Mouse (Mus musculus): ENCODE results near the gene Pitpnm2.
"Not testable (repeated sequence)": the region's sequence is repeated elsewhere in the genome, so short reads cannot be mapped to it uniquely, and the experiment has no call there.

The Pitpnm2 gene

GRCm38 (mm10) chr5:124221037-124221735 lies 28.4 kb downstream of the Pitpnm2 start:
- peak; percentile 54 for DNase-seq (ENCODE audit: low spot score)

- DNase-seq (ENCODE audit: low spot score): no peak
These were observed 29.0 kb downstream of the Pitpnm2 start for GRCm38 (mm10) chr5:124220551-124220950.

- DNase-seq (ENCODE audit: low spot score): no peak
These were observed 30.1 kb downstream of the Pitpnm2 start for GRCm38 (mm10) chr5:124219431-124219830.

- no peak for DNase-seq (ENCODE audit: low spot score)
These were observed 30.6 kb downstream of the Pitpnm2 start for GRCm38 (mm10) chr5:124218986-124219385.

- no peak for DNase-seq (ENCODE audit: low spot score)
These were observed 31.9 kb downstream of the Pitpnm2 start for GRCm38 (mm10) chr5:124217566-124218249.

- not testable (repeated sequence) for DNase-seq (ENCODE audit: low spot score)
These were observed 32.5 kb downstream of the Pitpnm2 start for GRCm38 (mm10) chr5:124217092-124217491.

GRCm38 (mm10) chr5:124216403-124216802 lies 33.2 kb downstream of the Pitpnm2 start:
- no peak for DNase-seq (ENCODE audit: low spot score)

- no peak for DNase-seq (ENCODE audit: low spot score)
These were observed 33.9 kb downstream of the Pitpnm2 start for GRCm38 (mm10) chr5:124215647-124216046.

GRCm38 (mm10) chr5:124214516-124215145 lies 34.9 kb downstream of the Pitpnm2 start:
- DNase-seq (ENCODE audit: low spot score): no peak

- DNase-seq (ENCODE audit: low spot score): no peak
These were observed 35.7 kb downstream of the Pitpnm2 start for GRCm38 (mm10) chr5:124213588-124214469.

GRCm38 (mm10) chr5:124211669-124212068 lies 37.9 kb downstream of the Pitpnm2 start:
- DNase-seq (ENCODE audit: low spot score): no peak

GRCm38 (mm10) chr5:124211234-124211633 lies 38.3 kb downstream of the Pitpnm2 start:
- DNase-seq (ENCODE audit: low spot score): no peak

- no peak for DNase-seq (ENCODE audit: low spot score)
These were observed 39.1 kb downstream of the Pitpnm2 start for GRCm38 (mm10) chr5:124210281-124211016.

GRCm38 (mm10) chr5:124209850-124210249 lies 39.7 kb downstream of the Pitpnm2 start:
- no peak for DNase-seq (ENCODE audit: low spot score)

- no peak for DNase-seq (ENCODE audit: low spot score)
These were observed 41.5 kb downstream of the Pitpnm2 start for GRCm38 (mm10) chr5:124208030-124208429.

GRCm38 (mm10) chr5:124206481-124207038 lies 43.0 kb downstream of the Pitpnm2 start:
- no peak for DNase-seq (ENCODE audit: low spot score)

- DNase-seq (ENCODE audit: low spot score): no peak
These were observed 43.7 kb downstream of the Pitpnm2 start for GRCm38 (mm10) chr5:124205809-124206380.

- DNase-seq (ENCODE audit: low spot score): no peak
These were observed 44.3 kb downstream of the Pitpnm2 start for GRCm38 (mm10) chr5:124205211-124205610.

GRCm38 (mm10) chr5:124204127-124204794 lies 45.3 kb downstream of the Pitpnm2 start:
- no peak for DNase-seq (ENCODE audit: low spot score)

GRCm38 (mm10) chr5:124203251-124203650 lies 46.3 kb downstream of the Pitpnm2 start:
- DNase-seq (ENCODE audit: low spot score): no peak

Data from urinary bladder, postnatal 25 days (tissue).